Mouse (Mus musculus): Measurements from ENCODE around the gene Prss37. TPM values are rescaled to one million over a fixed set of nuclear protein-coding genes. Genes with fewer than 3 reads are reported as not detected.

The Prss37 gene
- total RNA-seq (2021) = not detected
- long read RNA-seq, experiment 1 = 0 reads
- long read RNA-seq, experiment 2 = 0 reads

GRCm38 (mm10) chr6:40519408-40519807, at the start of gene Prss37:
Prss37 (minus strand) TSS chr6:40519508.
- DNase-seq (ENCODE audit: low spot score) = no peak

DNA sequence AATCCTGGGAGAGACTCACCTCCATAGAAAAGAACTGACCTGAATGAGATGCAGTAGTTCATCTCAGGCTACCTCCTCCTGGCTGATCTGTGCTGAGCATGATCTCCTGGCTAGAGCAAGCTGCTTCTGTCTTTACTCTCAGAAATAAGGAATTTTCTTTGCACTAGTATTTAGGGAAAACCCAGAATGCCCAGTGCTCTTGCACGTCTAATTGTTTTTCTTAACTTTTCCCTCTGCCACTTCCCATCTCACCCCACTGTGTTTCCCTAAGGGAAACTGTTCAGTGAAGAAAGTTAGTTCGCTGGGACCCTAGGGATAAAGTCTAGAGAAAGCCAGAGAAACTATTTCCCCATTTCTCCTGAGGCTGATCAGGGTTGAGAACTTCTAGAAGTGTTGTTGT, 35.6 kb upstream of the Prss37 start, which contains the start of gene Olfr461:
Olfr461 (minus strand) TSS at position 101 of the 400 bp plus-strand sequence.
- DNase-seq (ENCODE audit: low spot score) = no peak

DNA sequence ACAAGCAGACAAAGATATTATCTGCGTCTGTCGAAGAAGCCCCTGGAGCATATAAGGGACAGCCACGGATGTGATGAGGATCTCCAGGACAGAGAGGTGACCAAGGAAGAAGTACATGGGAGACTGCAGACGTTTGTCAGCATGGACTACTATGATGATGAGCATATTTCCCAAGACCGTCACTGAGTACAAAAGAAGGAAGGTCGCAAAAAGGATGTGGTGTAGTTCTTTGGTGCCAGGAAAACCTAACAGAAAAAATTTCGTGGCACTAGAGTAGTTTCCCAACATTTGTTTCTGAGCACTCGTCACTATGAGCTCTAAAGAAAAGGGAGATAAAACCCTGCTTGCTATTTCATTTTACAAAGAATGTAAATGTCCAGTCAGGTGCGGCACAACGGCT, 25.4 kb upstream of the Prss37 start:
- no peak for DNase-seq (ENCODE audit: low spot score)

GRCm38 (mm10) chr6:40493229-40493628, 26.1 kb downstream of the Prss37 start, which contains the start of gene Tas2r108:
Tas2r108 (plus strand) TSS chr6:40493529.
- no peak for DNase-seq (ENCODE audit: low spot score)

DNA sequence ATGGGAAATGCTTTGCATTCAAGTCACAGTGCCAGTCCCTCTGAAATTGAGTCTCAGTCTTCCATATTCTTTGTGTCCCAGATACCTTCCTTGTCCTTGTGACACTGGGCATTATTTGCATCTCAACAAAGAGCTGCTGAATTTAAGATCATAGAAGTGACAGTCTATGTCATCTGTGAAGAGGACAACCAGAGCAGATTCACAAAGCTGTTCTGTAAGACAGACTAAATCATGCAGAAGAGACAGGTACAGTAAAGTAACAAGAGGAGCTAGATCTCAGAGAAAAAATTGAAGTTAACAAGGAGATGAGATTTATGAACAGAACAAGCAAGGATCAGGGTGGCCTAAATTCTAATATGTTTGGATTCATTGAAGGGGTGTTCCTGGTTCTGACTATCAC, 28.4 kb downstream of the Prss37 start, which contains the start of gene Tas2r137:
Tas2r137 (plus strand) TSS at position 301 of the 400 bp plus-strand sequence.
- DNase-seq (ENCODE audit: low spot score) = no peak

DNA sequence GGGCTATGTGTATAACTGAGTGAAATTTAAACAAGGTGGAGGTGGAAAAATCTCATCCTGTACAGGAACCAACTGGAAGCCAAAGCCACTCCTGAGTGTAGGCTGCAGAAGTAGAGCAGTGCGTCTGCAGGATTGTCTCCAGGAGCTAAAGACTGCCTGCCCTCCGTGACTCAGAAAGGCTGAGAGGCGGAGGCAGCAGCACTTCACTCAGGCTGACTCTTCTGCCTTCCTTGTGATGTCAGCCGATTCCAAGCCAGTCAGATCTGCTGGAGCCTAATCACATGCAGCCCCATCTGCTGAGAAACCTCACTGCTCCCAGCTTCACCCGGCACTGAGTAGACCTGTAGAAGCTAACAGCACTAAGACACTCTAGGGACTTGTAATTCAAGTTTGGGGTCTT, 37.0 kb downstream of the Prss37 start:
- DNase-seq (ENCODE audit: low spot score) = no peak

DNA sequence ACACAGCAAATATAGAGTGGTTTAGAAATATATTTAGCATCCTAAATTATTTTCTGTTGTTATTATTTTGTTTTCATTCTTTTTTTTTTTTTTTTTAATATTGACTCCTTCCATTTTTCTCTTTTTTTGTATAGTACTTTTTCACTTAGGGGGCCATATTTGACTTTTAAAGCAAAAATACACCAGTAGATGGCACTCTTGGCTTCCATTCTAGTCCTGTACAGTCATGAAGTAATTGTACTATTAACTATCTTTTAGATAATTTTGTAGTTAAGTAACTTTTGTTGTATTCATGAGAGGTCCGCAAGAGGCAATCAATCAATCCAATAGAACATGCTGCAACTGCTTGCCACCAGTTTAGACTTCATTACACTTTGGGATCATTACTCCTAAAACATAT, 39.6 kb downstream of the Prss37 start:
- no peak for DNase-seq (ENCODE audit: low spot score)

- DNase-seq (ENCODE audit: low spot score) = no peak
Measured at GRCm38 (mm10) chr6:40476132-40476531, 43.2 kb downstream of the Prss37 start.

- no peak for DNase-seq (ENCODE audit: low spot score)
Measured at GRCm38 (mm10) chr6:40471720-40472010, 47.6 kb downstream of the Prss37 start.

DNA sequence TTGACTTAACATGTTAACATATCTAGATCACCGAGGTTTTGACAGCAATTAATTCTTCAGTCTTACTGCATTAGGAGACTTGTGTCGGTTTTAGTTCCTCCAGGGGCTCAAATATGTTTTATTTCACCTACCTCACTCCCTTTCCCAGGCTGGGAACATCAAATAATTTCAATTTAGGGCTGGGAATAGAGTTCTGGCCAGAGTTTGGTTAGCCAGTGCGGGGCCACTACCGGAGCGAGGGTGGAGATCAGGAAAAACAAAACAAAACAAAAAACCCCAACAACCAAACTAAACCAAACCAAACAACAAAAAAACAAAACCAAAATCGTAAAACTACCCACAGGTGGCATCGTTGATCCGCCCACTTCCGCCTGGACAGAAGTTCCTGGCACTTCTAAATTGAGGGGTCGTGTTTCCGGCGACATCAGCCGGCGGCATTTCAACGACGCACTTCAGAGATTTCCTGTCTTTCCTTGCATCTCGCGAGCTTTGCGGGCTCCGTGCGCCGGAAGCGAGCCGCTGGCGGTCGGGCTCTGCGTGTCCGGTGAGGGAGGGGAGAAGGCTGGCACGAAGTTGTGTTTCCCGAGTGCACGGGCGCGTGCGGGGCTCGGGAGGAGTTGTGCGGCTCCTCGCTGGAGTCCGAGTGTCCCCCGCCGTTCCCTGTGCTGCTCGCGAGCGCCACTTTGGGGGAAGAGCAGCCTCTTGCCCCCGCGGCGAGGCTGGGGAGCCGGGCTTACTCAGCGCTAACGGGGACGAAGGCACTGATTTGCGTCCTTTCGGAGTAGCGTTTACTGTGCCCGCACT, 48.2 kb downstream of the Prss37 start, which contains the start of gene Ssbp1:
Ssbp1 (plus strand) TSS at position 437 of the 804 bp plus-strand sequence.
- peak; percentile 93 for DNase-seq (ENCODE audit: low spot score)

GRCm38 (mm10) chr6:40465710-40466109, 53.6 kb downstream of the Prss37 start:
- no peak for DNase-seq (ENCODE audit: low spot score)

Other genes with a start within 250 kb of the Prss37 start
- gene Agk, start 194.3 kb downstream of the Prss37 start, total RNA-seq (2021) = 1 to 10 TPM; 6.1 TPM
- 1 to 10 TPM in 1 of 2 experiments, under 1 TPM in 1; 0.64 to 1.2 TPM for gene E330009J07Rik, start 83.4 kb downstream of the Prss37 start, total RNA-seq (2021)
- gene Wee2, start 80.4 kb downstream of the Prss37 start, total RNA-seq (2021) = not detected
- gene Ssbp1, start 48.2 kb downstream of the Prss37 start, total RNA-seq (2021) = 10 to 100 TPM; 21.1 to 23.8 TPM
- gene Tas2r137, start 28.3 kb downstream of the Prss37 start, total RNA-seq (2021) = not detected
- gene Tas2r108, start 26.0 kb downstream of the Prss37 start, total RNA-seq (2021) = not detected
- not detected for gene Olfr461, start 35.5 kb upstream of the Prss37 start, total RNA-seq (2021)
- gene Olfr460, start 50.0 kb upstream of the Prss37 start, total RNA-seq (2021) = not detected
- gene Clec5a, start 66.3 kb upstream of the Prss37 start, total RNA-seq (2021) = under 1 TPM in 1 of 2 experiments, not detected in 1; 0.21 TPM
- gene Tas2r138, start 93.8 kb upstream of the Prss37 start, total RNA-seq (2021) = not detected
- under 1 TPM; 0.38 to 0.50 TPM for gene Mgam, start 109.3 kb upstream of the Prss37 start, total RNA-seq (2021)